Mouse (Mus musculus) embryo, embryonic 9.5 days (tissue): ENCODE measurements around the gene Nhlrc2.

Source experiments
- DNase-seq: peaks from one replicate; pipeline ENCODE4 v3.0.0-alpha.2; 2017; ENCODE audit errors: extremely low spot score

Nhlrc2 gene

GRCm38 (mm10) chr19:56563469-56563868 is 15.4 kb downstream of the Nhlrc2 start:
- no peak for DNase-seq

DNA sequence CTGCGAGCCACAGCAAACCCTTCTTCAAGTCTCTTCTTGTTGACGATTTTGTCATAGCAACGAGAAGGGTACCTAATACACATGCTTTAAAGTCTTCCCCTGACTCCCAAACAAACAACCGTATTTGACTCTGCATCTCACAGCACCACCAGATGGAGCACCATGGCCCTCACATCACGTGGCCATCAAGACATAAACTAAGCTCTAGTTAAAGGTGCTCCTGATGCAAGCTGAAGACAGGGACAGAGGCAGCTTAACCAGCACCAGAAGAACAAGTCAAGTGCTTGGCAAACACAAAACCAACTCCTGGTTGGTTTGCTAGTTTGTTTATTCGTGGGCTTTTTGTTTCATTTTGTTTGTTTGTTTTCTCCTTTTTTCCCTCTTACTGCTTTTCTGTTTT is 17.3 kb downstream of the Nhlrc2 start:
- DNase-seq, result no peak

- peak; percentile 12 for DNase-seq
Measured at GRCm38 (mm10) chr19:56566041-56566440, 18.0 kb downstream of the Nhlrc2 start.

DNA sequence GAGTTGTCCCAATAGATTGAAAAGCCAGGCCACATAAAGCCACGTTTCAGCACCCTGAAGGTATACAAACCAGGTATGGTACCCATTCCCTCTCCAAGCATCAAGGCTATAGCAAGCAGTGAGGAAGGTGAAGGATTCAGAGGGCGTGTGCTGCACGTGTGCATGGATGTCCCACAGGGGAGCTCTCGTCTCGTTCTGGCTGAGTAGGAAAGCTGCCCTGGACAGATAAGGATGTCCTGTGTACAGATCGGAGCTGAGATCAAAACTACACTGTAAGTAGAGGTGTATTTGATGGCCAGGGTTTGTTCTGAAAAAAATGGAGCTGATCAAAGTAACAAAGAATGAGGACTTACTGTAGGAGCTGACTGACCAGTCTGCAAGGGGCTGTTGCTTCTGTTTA is 18.9 kb downstream of the Nhlrc2 start:
- DNase-seq, result no peak

DNA sequence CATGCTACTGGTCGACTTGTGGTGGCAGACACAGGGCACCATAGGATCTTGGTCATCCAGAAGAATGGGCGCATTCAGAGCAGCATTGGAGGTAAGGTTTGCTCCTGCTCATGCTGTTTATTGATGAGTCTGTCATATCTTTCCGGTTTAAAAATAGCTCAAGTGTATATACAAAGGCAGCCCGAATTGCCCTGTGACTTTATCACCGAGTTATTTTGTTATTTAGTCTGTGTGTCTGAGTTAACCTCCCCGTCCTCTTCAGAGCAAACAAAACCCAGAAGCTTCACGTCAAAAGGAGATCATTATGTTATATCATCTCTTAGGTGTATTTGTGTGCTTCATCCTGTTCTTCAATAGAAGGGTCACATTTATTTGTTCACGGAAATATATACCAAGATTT is 22.7 kb downstream of the Nhlrc2 start:
- DNase-seq, result no peak

- no peak for DNase-seq
Measured at GRCm38 (mm10) chr19:56571234-56571633, 23.2 kb downstream of the Nhlrc2 start.

DNA sequence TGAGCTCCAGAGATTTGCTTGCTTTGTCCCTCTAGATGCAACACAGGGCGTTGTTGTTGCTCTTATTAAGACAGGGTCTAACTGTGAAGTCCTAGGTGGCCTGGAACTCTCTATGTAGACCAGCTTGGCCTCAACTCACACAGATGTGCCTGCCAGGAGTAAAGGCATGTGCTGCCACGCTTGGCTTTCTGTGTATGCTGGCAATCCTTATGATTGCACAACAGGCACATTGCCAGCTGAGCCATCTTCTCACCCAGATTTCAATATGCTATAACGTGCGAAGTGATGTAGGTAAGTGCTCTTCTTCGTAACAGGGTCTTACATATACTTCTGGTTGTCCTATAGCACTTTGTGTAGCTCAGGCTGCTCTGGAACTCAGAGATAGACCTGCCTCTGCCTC is 23.9 kb downstream of the Nhlrc2 start:
- no peak for DNase-seq

- no peak for DNase-seq
Measured at GRCm38 (mm10) chr19:56573184-56573583, 25.1 kb downstream of the Nhlrc2 start.

DNA sequence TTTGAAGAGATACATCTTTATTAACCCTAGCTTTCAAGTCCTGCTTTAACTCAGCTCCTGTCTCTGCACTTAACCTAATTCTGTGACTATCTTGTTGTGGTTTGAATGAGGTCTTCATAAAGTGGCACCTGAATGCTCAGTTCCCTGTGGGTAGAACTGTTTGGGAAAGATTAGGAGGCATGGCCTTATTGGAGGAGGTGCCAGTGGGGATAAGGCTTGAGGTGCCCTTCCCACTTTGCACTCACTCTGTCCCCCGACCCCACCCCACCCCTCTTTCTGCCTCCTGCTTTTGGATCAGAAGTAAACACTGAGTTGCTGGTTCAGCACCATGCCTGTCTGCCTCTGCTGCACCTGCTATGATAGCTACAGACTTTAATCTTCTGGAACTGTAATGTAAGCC is 29.7 kb downstream of the Nhlrc2 start:
- DNase-seq, result no peak

- DNase-seq, result no peak
Measured at GRCm38 (mm10) chr19:56581981-56582380, 33.9 kb downstream of the Nhlrc2 start.

DNA sequence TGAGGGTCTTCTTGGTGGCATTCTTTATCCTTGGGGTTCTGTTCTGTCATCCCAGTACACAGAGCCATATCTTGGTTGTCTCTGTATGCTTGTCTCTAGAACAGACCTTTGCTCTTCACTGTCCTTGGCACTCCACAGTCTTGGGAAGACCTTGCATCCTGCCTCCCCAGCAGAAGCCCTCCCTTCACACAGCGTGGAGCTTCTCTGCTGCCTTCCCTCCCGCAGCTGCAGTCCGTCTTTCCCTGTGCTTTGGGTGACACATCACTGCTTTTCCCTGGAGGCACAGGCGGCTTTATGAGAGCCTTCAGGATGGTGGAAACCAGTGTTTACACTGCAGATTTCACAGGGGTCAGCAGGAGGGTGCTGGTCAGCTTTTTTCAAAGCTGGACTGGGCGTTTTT is 35.7 kb downstream of the Nhlrc2 start:
- DNase-seq, result no peak

- DNase-seq, result no peak
Measured at GRCm38 (mm10) chr19:56584288-56584687, 36.2 kb downstream of the Nhlrc2 start.

DNA sequence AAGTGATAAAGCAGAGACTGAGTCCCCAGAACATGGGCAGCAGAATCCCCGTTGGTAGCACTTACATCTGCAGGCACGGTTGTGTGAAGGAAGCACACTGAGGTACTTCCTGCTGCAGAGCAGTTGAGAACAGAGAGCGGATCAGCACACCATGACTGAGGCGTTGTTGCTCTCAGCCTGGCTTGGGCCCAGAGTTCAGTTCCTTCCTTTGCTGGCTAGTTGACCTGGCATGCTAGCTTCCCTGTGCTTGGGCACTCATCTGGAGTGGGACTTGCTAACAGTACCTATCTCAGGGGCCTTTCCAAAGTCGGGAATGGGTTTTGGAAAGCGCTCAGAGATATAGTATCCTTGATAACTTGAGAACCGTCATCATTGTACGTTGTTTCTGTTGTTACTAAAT is 38.3 kb downstream of the Nhlrc2 start:
- DNase-seq, result no peak

DNA sequence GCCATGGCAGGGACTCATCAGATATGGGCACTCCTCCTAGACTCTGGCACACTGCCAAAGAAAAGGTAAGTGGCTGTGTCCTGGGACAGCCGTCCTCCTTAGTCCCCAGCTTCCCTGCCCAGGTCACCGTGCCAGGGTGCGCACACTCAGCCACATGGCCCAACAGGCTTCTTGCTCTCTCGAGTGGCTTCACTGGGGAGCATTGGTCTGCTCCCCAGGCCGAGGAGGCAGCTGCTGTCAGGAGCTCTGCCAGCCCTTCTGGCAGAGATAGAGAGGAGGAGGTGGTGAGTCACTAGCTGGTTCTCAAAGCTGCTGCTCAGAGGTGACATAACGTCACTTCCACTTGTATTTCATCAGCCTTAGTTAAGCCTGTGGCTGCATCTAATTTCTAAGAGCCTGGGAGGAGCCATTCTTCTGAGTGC is 40.2 kb downstream of the Nhlrc2 start:
- no peak for DNase-seq

GRCm38 (mm10) chr19:56589008-56589407 is 40.9 kb downstream of the Nhlrc2 start:
- no peak for DNase-seq

DNA sequence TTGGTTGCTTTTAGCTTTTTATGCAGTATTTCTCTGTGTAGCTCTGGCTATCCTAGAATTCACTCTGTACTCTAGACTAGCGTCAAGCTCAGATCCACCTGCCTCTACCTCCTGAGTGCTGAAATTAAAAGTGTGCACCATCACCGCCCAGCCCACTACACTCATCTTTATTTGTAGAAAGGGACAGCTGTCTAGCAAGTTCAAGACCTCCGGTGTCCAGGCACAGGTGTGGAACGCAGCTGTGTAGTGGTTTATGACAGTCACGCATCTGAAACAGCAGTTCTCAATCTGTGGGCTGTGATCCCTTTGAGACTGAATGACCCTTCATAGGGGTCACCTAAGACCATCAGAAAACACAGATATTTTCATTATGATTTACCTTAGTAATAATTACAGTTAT is 41.4 kb downstream of the Nhlrc2 start:
- no peak for DNase-seq

DNA sequence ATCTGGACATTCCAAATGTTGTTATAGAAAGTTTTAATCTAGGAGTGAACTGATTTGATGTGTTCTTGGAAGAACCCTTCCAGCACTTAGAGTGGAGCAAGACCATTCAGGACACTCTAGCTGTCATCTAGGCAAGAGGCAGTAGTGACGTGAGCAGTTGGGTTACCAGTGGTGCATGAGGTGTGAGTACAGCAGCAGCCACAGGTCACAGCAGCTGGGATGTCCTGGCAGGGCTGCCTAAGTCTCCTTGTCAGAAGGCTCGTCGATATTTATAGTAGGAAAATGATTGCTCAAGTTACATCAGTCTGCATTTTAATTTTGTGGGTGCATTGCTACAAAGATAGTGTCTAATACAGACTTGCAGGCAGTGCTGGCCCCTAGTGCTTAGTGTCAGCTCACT is 42.2 kb downstream of the Nhlrc2 start:
- DNase-seq, result no peak

DNA sequence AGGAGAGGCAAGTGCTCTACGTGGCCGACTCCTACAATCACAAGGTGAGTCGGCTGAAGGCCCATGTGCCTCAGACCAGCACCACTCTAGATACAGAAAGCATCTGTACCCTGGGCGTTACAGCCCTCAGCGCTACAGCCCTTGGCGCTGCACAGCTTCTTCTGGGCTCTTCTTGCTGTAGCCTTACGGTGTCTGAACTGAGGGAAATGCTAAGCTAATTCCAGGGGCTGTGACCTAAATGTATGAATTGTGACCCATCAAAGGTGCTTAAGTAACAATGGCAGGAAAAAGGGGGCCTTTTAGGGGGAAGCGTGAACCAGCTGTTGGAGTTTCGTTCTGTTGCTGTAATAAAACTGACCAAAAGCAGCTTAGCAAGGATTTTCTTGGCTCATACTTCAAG is 44.4 kb downstream of the Nhlrc2 start:
- no peak for DNase-seq

DNA sequence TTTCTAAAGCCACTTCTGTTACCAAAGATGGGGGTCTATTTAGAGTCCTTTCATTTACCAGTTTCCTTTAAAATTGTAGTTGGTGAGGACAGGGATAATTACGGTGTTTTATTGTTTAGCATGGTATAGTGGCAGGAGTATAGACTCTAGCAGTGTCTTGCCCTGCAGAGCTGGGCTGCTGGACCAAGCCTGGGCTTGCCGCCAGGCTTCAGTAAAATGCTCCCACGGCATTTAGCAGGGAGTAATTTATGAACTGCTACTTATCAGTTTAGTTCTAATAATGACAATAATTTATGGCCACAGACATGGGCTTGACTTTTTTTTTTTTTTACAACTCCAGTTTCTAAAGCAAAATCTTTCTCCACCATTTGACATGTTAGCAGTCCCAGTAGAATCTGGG is 51.9 kb downstream of the Nhlrc2 start:
- no peak for DNase-seq

DNA sequence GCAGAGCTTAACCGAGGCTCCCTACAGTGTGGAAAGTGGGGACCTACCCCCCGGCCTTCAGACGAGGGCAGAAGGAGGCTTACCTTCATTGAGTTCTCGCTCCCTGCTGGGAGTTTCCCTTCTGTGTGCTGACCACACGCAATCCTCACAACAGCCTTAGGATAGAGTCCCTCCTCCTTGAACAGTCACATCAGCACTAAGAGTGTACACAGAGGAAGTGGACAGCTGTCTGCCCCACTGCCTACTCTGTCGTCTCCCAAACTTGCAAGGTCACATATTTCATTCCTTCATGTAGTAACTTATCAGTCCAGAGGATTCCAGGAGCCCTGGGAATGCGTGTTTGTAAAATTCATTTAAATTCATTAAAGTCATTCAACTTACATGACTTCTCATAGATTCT is 52.7 kb downstream of the Nhlrc2 start:
- DNase-seq, result no peak

GRCm38 (mm10) chr19:56601901-56602347 is 53.9 kb downstream of the Nhlrc2 start:
- DNase-seq, result peak; percentile 6

DNA sequence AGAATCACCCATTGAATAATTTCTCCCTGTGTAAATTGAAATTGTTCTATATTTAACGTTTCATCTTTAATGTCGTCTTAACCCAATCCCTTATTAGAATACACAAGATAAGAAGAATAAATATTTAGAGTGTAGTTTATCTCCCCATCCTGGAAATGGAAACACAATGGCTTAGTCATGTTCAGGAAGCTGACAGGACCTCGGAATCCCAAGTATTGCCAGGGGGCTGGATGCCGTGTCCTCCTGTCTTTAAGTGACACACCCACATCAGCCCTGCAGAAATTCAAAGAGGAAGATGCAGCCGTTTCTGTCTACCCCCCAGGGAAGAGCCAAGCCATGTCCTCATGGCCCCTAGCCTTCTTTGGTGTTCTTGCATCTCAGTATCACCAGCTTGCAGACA is 60.9 kb downstream of the Nhlrc2 start:
- DNase-seq, result no peak

DNA sequence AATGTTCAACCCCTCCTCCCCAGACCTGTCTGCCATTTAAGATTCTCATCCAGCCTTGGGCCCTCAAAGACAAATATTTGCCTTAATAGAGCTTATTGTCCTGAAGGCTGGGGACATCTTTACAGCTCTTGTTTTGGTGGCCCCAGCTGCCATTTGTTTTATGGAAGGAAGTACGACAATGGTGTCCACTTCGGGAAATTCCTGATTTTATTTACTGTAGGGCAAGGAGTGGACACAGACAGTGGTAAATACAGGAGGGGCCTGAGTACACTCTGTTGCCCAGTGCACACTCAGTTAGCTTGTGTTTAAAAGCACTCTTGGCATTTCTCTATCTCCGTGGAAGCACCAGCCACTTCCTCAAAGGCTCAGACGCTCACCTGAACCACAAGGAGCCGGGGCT is 66.1 kb downstream of the Nhlrc2 start:
- no peak for DNase-seq

- DNase-seq, result no peak
Measured at GRCm38 (mm10) chr19:56618845-56619244, 70.8 kb downstream of the Nhlrc2 start.

GRCm38 (mm10) chr19:56619546-56619945 is 71.5 kb downstream of the Nhlrc2 start:
- DNase-seq, result no peak
